Mouse (Mus musculus) kidney, adult 11 months (tissue): ENCODE data around the gene Fam171a2.
"Not testable (repeated sequence)": the region's sequence is repeated elsewhere in the genome, so short reads cannot be mapped to it uniquely, and the experiment has no call there.

Source experiments
- DNase-seq: peaks from one replicate; pipeline ENCODE4 v3.0.0; 2022

The Fam171a2 gene

GRCm38 (mm10) chr11:102392441-102393237 lies 54.8 kb downstream of the Fam171a2 start:
- DNase-seq = no peak

GRCm38 (mm10) chr11:102389436-102389835 lies 58.0 kb downstream of the Fam171a2 start:
- DNase-seq = not testable (repeated sequence)
